Mouse (Mus musculus) CH12.LX (cell line): Measurements from ENCODE around the gene Htr6. TPM values are rescaled to one million over a fixed set of nuclear protein-coding genes. Genes with fewer than 3 reads are reported as not detected.

Experiments
- DNase-seq: peaks from one replicate; pipeline ENCODE4 v3.0.0-alpha.2; 2013; ENCODE audit errors: extremely low read depth
- H3K27ac ChIP-seq: 2 replicates; pipeline ENCODE4 v1.5.1; 2012; ENCODE audit warnings: low read depth, mild to moderate bottlenecking, control low read depth, moderate library complexity; ENCODE audit not compliant: insufficient read depth
- H3K27me3 ChIP-seq: replicated peaks from 2 replicates; pipeline ENCODE3; 2012; ENCODE audit warnings: inconsistent platforms
- H3K36me3 ChIP-seq, 2 experiments: replicated peaks in 1 of 2; 2 replicates each; pipeline versions ENCODE3 to v1.6.1; 2012; ENCODE audit warnings: inconsistent platforms in 1 of 2, low read length in 1 of 2, mild to moderate bottlenecking in 1 of 2, mixed read lengths in 1 of 2, moderate library complexity in 1 of 2; ENCODE audit not compliant: control insufficient read depth in 1 of 2, insufficient read depth in 1 of 2
- H3K4me1 ChIP-seq, 2 experiments: 2 replicates each; pipeline ENCODE4 v1.6.1; 2012; ENCODE audit warnings: inconsistent platforms in 1 of 2, moderate library complexity in 1 of 2; ENCODE audit not compliant: insufficient read depth in 2 of 2, control insufficient read depth in 1 of 2
- H3K4me2 ChIP-seq: 2 replicates; pipeline ENCODE4 v1.6.1; 2012; ENCODE audit warnings: low read depth, mild to moderate bottlenecking, control low read depth; ENCODE audit not compliant: poor library complexity, insufficient read depth, severe bottlenecking
- H3K4me3 ChIP-seq, 3 experiments: fragments of 150-350 bp in 1 of 3; sonication (generic) in 1 of 3; replicated peaks in 1 of 3; 2 replicates each; pipeline versions ENCODE3 to v1.5.1; 2011 to 2012; ENCODE audit warnings: low read depth in 2 of 3, low read length in 2 of 3, mild to moderate bottlenecking in 2 of 3, moderate library complexity in 2 of 3, control low read depth in 1 of 3, improper control_type of control experiment in 1 of 3, inconsistent platforms in 1 of 3, mixed read lengths in 1 of 3; ENCODE audit not compliant: poor library complexity in 1 of 3
- H3K79me2 ChIP-seq: replicated peaks from 2 replicates; pipeline ENCODE4 v1.6.1; 2012; ENCODE audit warnings: mild to moderate bottlenecking, moderate library complexity; ENCODE audit not compliant: control insufficient read depth, poor library complexity, insufficient read depth, severe bottlenecking; ENCODE audit errors: extremely low read depth
- H3K9ac ChIP-seq: 2 replicates; pipeline ENCODE4 v1.6.1; 2012; ENCODE audit warnings: low read depth, mild to moderate bottlenecking, control low read depth, moderate library complexity; ENCODE audit not compliant: insufficient read depth
- H3K9me3 ChIP-seq: replicated peaks from 2 replicates; pipeline ENCODE3; 2012; ENCODE audit warnings: low read length, inconsistent platforms, mixed read lengths
- BHLHE40 ChIP-seq: IDR thresholded peaks from 2 replicates; pipeline ENCODE4 v1.6.1; 2011; ENCODE audit warnings: mild to moderate bottlenecking, low read depth, low read length, improper control_type of control experiment
- CHD2 ChIP-seq: IDR thresholded peaks from 2 replicates; pipeline ENCODE4 v1.6.1; 2011; ENCODE audit warnings: low read length, improper control_type of control experiment
- CTCF ChIP-seq, 2 experiments: IDR thresholded peaks in 1 of 2; conservative IDR thresholded peaks in 1 of 2; 2 replicates each; pipeline ENCODE4 v1.5.1; 2011 to 2012; ENCODE audit warnings: low read depth in 2 of 2, low read length in 2 of 2, improper control_type of control experiment in 1 of 2, inconsistent platforms in 1 of 2, mild to moderate bottlenecking in 1 of 2, moderate library complexity in 1 of 2
- ELF1 ChIP-seq: IDR thresholded peaks from 2 replicates; pipeline ENCODE4 v1.6.1; 2014; ENCODE audit warnings: low read depth, mild to moderate bottlenecking, inconsistent platforms, low read length, improper control_type of control experiment
- HCFC1 ChIP-seq: IDR thresholded peaks from 2 replicates; pipeline ENCODE4 v1.6.1; 2012; ENCODE audit warnings: low read depth, mild to moderate bottlenecking, inconsistent platforms, low read length, improper control_type of control experiment
- JUND ChIP-seq: conservative IDR thresholded peaks from 2 replicates; pipeline ENCODE4 v1.6.1; 2011; ENCODE audit warnings: low read depth, low read length, improper control_type of control experiment
- MXI1 ChIP-seq: IDR thresholded peaks from 2 replicates; pipeline ENCODE4 v1.6.1; 2011; ENCODE audit warnings: mild to moderate bottlenecking, low read depth, low read length, improper control_type of control experiment
- MYC ChIP-seq: IDR thresholded peaks from 2 replicates; pipeline ENCODE4 v1.6.1; 2011; ENCODE audit warnings: low read depth, mild to moderate bottlenecking, improper control_type of control experiment, low read length
- NRF1 ChIP-seq: IDR thresholded peaks from 2 replicates; pipeline ENCODE4 v1.6.1; 2014; ENCODE audit warnings: low read depth, mild to moderate bottlenecking, inconsistent platforms, low read length, improper control_type of control experiment, moderate library complexity
- PAX5 ChIP-seq: IDR thresholded peaks from 2 replicates; pipeline ENCODE4 v1.6.1; 2012; ENCODE audit warnings: low read length, inconsistent platforms, mixed read lengths
- POLR2A ChIP-seq: IDR thresholded peaks from 2 replicates; pipeline ENCODE4 v1.6.1; 2011; ENCODE audit warnings: low read depth, mild to moderate bottlenecking, improper control_type of control experiment, low read length
- POLR2AphosphoS2 ChIP-seq: IDR thresholded peaks from 2 replicates; pipeline ENCODE4 v1.6.1; 2011; ENCODE audit warnings: low read depth, low read length, improper control_type of control experiment
- RAD21 ChIP-seq: IDR thresholded peaks from 2 replicates; pipeline ENCODE4 v1.6.1; 2011; ENCODE audit warnings: low read depth, mild to moderate bottlenecking, low read length, improper control_type of control experiment, moderate library complexity
- SIN3A ChIP-seq: IDR thresholded peaks from 2 replicates; pipeline ENCODE4 v1.6.1; 2012; ENCODE audit warnings: low read length, improper control_type of control experiment, inconsistent platforms
- SMC3 ChIP-seq: IDR thresholded peaks from 2 replicates; pipeline ENCODE4 v1.6.1; 2011; ENCODE audit warnings: low read depth, low read length, improper control_type of control experiment
- TBP ChIP-seq: conservative IDR thresholded peaks from 2 replicates; pipeline ENCODE4 v1.6.1; 2011; ENCODE audit warnings: low read depth, low read length, improper control_type of control experiment
- TCF12 ChIP-seq: IDR thresholded peaks from 2 replicates; pipeline ENCODE4 v1.6.1; 2014; ENCODE audit warnings: low read depth, mild to moderate bottlenecking, inconsistent platforms, low read length, improper control_type of control experiment
- USF1 ChIP-seq: IDR thresholded peaks from 2 replicates; pipeline ENCODE4 v1.6.1; 2014; ENCODE audit warnings: low read depth, mild to moderate bottlenecking, inconsistent platforms, low read length, improper control_type of control experiment
- USF2 ChIP-seq: conservative IDR thresholded peaks from 2 replicates; pipeline ENCODE4 v1.6.1; 2011; ENCODE audit warnings: low read depth, low read length, improper control_type of control experiment
- ZNF384 ChIP-seq: IDR thresholded peaks from 2 replicates; pipeline ENCODE4 v1.6.1; 2012; ENCODE audit warnings: low read depth, low read length, improper control_type of control experiment, inconsistent platforms
- dilution Hi-C: fragments of 300-500 bp; cut with MboI; formaldehyde crosslinking; loops from 2 replicates; pipeline ENCODE4 v1.14.3; 2020; ENCODE audit warnings: low sequenced_read_pairs; ENCODE audit not compliant: extremely low pct_unique_long_range_greater_than_20kb, extremely low pct_ligation_motif_present
- in situ Hi-C: fragments of 300-500 bp; cut with MboI; formaldehyde crosslinking; loops from 3 replicates; pipeline ENCODE4 v1.14.3; 2019; ENCODE audit warnings: low sequenced_read_pairs, low pct_ligation_motif_present, low pct_unique_long_range_greater_than_20kb, mixed read lengths
- polyA plus RNA-seq: library from polyadenylated mRNA; unstranded; fragments of >175 nt; gene quantifications from 2 replicates; pipeline ENCODE4 v1.2.1, GENCODE M21; 2012; ENCODE audit warnings: low read depth; ENCODE audit not compliant: insufficient read length
- total RNA-seq, 2 experiments: library from RNA; depleted of rRNA; stranded (reverse); fragments of 300-350 nt in 1 of 2; fragments of >200 nt in 1 of 2; gene quantifications; 2 replicates each; pipeline ENCODE4 v1.2.3; 2012 to 2014

Htr6 gene
- total and polyA plus RNA-seq, 3 experiments: not detected

DNA sequence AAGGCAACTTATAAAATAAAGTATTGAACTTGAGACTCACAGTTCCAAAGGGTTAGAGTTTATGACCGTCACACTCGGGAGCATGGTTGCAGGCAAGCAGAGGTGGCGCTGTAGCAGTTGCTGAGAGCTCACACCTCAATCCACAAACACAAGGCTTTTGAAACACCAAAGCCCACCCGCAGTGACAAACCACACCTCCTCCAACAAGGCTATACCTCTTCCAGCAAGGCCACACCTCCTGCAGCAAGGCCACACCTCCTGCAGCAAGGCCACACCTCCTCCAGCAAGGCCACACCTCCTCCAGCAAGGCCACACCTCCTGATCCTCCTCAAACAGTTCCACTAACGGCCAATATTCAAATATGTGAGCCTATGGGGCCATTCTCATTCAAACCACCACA is 30.8 kb downstream of the Htr6 start:
- no peak overlapping the region for H3K4me3 ChIP-seq
- no peak for DNase-seq
- in situ Hi-C loops: no loop called here
- dilution Hi-C loops: no loop called here
- no peaks in the 10 kb centered on the region for H3K79me2 ChIP-seq
- peaks cover 9% of the 10 kb centered on the region for H3K9me3 ChIP-seq
- no peak overlapping the region for H3K27ac ChIP-seq
- no peak overlapping the region for H3K9ac ChIP-seq
- H3K4me2 ChIP-seq: no peak overlapping the region
- H3K4me1 ChIP-seq: peaks cover 0 to 7% of the 10 kb centered on the region in 2 experiments; a peak in 1 of 4 replicates
- no peaks in the 10 kb centered on the region for H3K27me3 ChIP-seq
- no peak for TF ChIP-seq JUND
- TF ChIP-seq TBP: no peak
- no peak for TF ChIP-seq RAD21
- no peak for TF ChIP-seq ELF1
- TF ChIP-seq USF1: no peak
- TF ChIP-seq POLR2A: no peak
- TF ChIP-seq SMC3: no peak
- TF ChIP-seq ZNF384: no peak
- TF ChIP-seq PAX5: no peak
- TF ChIP-seq CHD2: no peak
- no peak for TF ChIP-seq SIN3A
- no peak for TF ChIP-seq POLR2AphosphoS2
- no peak for TF ChIP-seq TCF12
- no peak for TF ChIP-seq CTCF (conservative IDR thresholded peaks at IDR 0.05 in 1 of 2, IDR thresholded peaks at IDR 0.05 in 1 of 2; ENCODE audit: low read depth in 2 of 2, low read length in 2 of 2)
- no peak for TF ChIP-seq NRF1
- TF ChIP-seq HCFC1: no peak
- TF ChIP-seq USF2: no peak
- TF ChIP-seq BHLHE40: no peak
- H3K36me3 ChIP-seq: peaks cover 0 to 50% of the 10 kb centered on the region in 2 experiments

DNA sequence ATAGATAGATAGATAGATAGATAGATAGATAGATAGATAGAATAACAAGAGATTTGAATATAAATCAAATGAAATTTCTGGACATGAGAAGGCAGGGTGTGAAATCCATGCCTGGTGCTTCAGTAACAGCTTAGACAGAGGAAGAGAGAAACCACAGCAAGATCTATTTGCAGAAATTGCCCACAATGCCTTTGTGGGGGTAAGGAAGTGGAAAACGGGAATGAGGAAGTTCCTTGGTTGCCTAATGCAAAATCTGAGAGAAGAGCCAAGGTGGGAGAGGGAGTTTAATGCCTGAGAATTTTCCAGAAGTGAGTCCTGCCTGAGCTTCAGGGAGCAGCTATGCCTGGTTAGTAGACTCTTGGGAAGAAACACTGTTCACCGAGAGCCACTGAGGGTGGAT is 31.8 kb downstream of the Htr6 start:
- Histone ChIP-seq H3K4me1 (peaks cover 0 to 7% of the 10 kb centered on the region in 2 experiments; a peak in 1 of 4 replicates), H3K27ac (no peak overlapping the region), H3K36me3 (peaks cover 0 to 53% of the 10 kb centered on the region in 2 experiments), H3K9me3 (peaks cover 9% of the 10 kb centered on the region), H3K79me2 (no peaks in the 10 kb centered on the region), H3K4me2 (no peak overlapping the region), H3K4me3 (no peak overlapping the region), H3K27me3 (no peaks in the 10 kb centered on the region), H3K9ac (no peak overlapping the region)
- DNase-seq: no peak
- in situ Hi-C loops: no loop called here
- dilution Hi-C loops: no loop called here
- TF ChIP-seq USF2: no peak
- no peak for TF ChIP-seq CHD2
- TF ChIP-seq MXI1: no peak
- TF ChIP-seq MYC: no peak
- TF ChIP-seq, all 38 proteins: peak for 0
